Mouse (Mus musculus): Measurements from ENCODE around the gene Mpig6b. TPM values are rescaled to one million over a fixed set of nuclear protein-coding genes. Genes with fewer than 3 reads are reported as not detected.

Gene Mpig6b
- polyA plus RNA-seq, 1 experiment from 2014 or later = 1.0 TPM

Other genes starting within 250 kb of the Mpig6b start
- 22.3 and 22.8 TPM in 2 replicates for gene Stk19, start 229.2 kb downstream of the Mpig6b start, polyA plus RNA-seq (2016; fragmentation: Nextera tagmentation; extraction: Ambion mirVana)
- 48.1 and 62.2 TPM in 2 replicates for gene Dxo, start 229.2 kb downstream of the Mpig6b start, polyA plus RNA-seq (2016; fragmentation: Nextera tagmentation; extraction: Ambion mirVana)
- 39.9 and 43.6 TPM in 2 replicates for gene Skiv2l, start 216.0 kb downstream of the Mpig6b start, polyA plus RNA-seq (2016; fragmentation: Nextera tagmentation; extraction: Ambion mirVana)
- gene Nelfe, start 215.8 kb downstream of the Mpig6b start, polyA plus RNA-seq (2016; fragmentation: Nextera tagmentation; extraction: Ambion mirVana) = 89.6 and 104 TPM in 2 replicates
- 1.3 and 11.4 TPM in 2 replicates for gene Cfb, start 203.7 kb downstream of the Mpig6b start, polyA plus RNA-seq (2016; fragmentation: Nextera tagmentation; extraction: Ambion mirVana)
- gene Zbtb12, start 186.7 kb downstream of the Mpig6b start, polyA plus RNA-seq (2016; fragmentation: Nextera tagmentation; extraction: Ambion mirVana) = 2.2 and 4.1 TPM in 2 replicates
- gene Gm20547, start 184.1 kb downstream of the Mpig6b start, polyA plus RNA-seq (2016; fragmentation: Nextera tagmentation; extraction: Ambion mirVana) = not detected in 2 replicates
- gene C2, start 167.9 kb downstream of the Mpig6b start, polyA plus RNA-seq (2016; fragmentation: Nextera tagmentation; extraction: Ambion mirVana) = 0.67 and 1.6 TPM in 2 replicates
- gene Ehmt2, start 167.7 kb downstream of the Mpig6b start, polyA plus RNA-seq (2016; fragmentation: Nextera tagmentation; extraction: Ambion mirVana) = 46.3 and 66.0 TPM in 2 replicates
- 0.10 and 0.41 TPM in 2 replicates for gene Slc44a4, start 151.7 kb downstream of the Mpig6b start, polyA plus RNA-seq (2016; fragmentation: Nextera tagmentation; extraction: Ambion mirVana)
- gene Neu1, start 134.9 kb downstream of the Mpig6b start, polyA plus RNA-seq (2016; fragmentation: Nextera tagmentation; extraction: Ambion mirVana) = 21.3 and 25.5 TPM in 2 replicates
- 0.20 TPM in 1 of 2 replicates, not detected in the other for gene Hspa1b, start 106.9 kb downstream of the Mpig6b start, polyA plus RNA-seq (2016; fragmentation: Nextera tagmentation; extraction: Ambion mirVana)
- gene Gm20481, start 96.3 kb downstream of the Mpig6b start, polyA plus RNA-seq (2016; fragmentation: Nextera tagmentation; extraction: Ambion mirVana) = 0.52 TPM in 1 of 2 replicates, not detected in the other
- 1.8 and 2.4 TPM in 2 replicates for gene Hspa1a, start 94.0 kb downstream of the Mpig6b start, polyA plus RNA-seq (2016; fragmentation: Nextera tagmentation; extraction: Ambion mirVana)
- 1.6 and 1.7 TPM in 2 replicates for gene Hspa1l, start 93.5 kb downstream of the Mpig6b start, polyA plus RNA-seq (2016; fragmentation: Nextera tagmentation; extraction: Ambion mirVana)
- gene Lsm2, start 84.3 kb downstream of the Mpig6b start, polyA plus RNA-seq (2016; fragmentation: Nextera tagmentation; extraction: Ambion mirVana) = 197 and 247 TPM in 2 replicates
- gene Vars, start 65.2 kb downstream of the Mpig6b start, polyA plus RNA-seq (2016; fragmentation: Nextera tagmentation; extraction: Ambion mirVana) = 112 and 166 TPM in 2 replicates
- 0.26 and 0.34 TPM in 2 replicates for gene Vwa7, start 49.6 kb downstream of the Mpig6b start, polyA plus RNA-seq (2016; fragmentation: Nextera tagmentation; extraction: Ambion mirVana)
- gene Sapcd1, start 38.2 kb downstream of the Mpig6b start, polyA plus RNA-seq (2016; fragmentation: Nextera tagmentation; extraction: Ambion mirVana) = 3.3 and 4.0 TPM in 2 replicates
- 3.9 and 5.4 TPM in 2 replicates for gene Msh5, start 19.4 kb downstream of the Mpig6b start, polyA plus RNA-seq (2016; fragmentation: Nextera tagmentation; extraction: Ambion mirVana)
- 374 and 380 TPM in 2 replicates for gene Clic1, start 16.2 kb downstream of the Mpig6b start, polyA plus RNA-seq (2016; fragmentation: Nextera tagmentation; extraction: Ambion mirVana)
- 192 and 290 TPM in 2 replicates for gene Ddah2, start 7.1 kb downstream of the Mpig6b start, polyA plus RNA-seq (2016; fragmentation: Nextera tagmentation; extraction: Ambion mirVana)
- gene Ly6g6c, start 796 bp downstream of the Mpig6b start, polyA plus RNA-seq (2016; fragmentation: Nextera tagmentation; extraction: Ambion mirVana) = not detected in 2 replicates
- gene Ly6g6e, start 10.7 kb upstream of the Mpig6b start, polyA plus RNA-seq (2016; fragmentation: Nextera tagmentation; extraction: Ambion mirVana) = 0.18 and 0.39 TPM in 2 replicates
- gene Ly6g6d, start 11.9 kb upstream of the Mpig6b start, polyA plus RNA-seq (2016; fragmentation: Nextera tagmentation; extraction: Ambion mirVana) = 2.5 and 2.6 TPM in 2 replicates
- 0.91 and 1.0 TPM in 2 replicates for gene Ly6g6f, start 19.4 kb upstream of the Mpig6b start, polyA plus RNA-seq (2016; fragmentation: Nextera tagmentation; extraction: Ambion mirVana)
- 66.7 and 69.8 TPM in 2 replicates for gene Abhd16a, start 23.1 kb upstream of the Mpig6b start, polyA plus RNA-seq (2016; fragmentation: Nextera tagmentation; extraction: Ambion mirVana)
- not detected in 2 replicates for gene Ly6g5c, start 42.1 kb upstream of the Mpig6b start, polyA plus RNA-seq (2016; fragmentation: Nextera tagmentation; extraction: Ambion mirVana)
- 0.73 and 0.99 TPM in 2 replicates for gene Ly6g5b, start 49.2 kb upstream of the Mpig6b start, polyA plus RNA-seq (2016; fragmentation: Nextera tagmentation; extraction: Ambion mirVana)
- 17.1 and 24.5 TPM in 2 replicates for gene Gpank1, start 55.3 kb upstream of the Mpig6b start, polyA plus RNA-seq (2016; fragmentation: Nextera tagmentation; extraction: Ambion mirVana)
- gene Csnk2b, start 55.9 kb upstream of the Mpig6b start, polyA plus RNA-seq (2016; fragmentation: Nextera tagmentation; extraction: Ambion mirVana) = 220 and 246 TPM in 2 replicates
- gene D17H6S53E, start 60.2 kb upstream of the Mpig6b start, polyA plus RNA-seq (2016; fragmentation: Nextera tagmentation; extraction: Ambion mirVana) = 7.4 and 11.5 TPM in 2 replicates
- 3.0 and 72.5 TPM in 2 replicates for gene Apom, start 65.9 kb upstream of the Mpig6b start, polyA plus RNA-seq (2016; fragmentation: Nextera tagmentation; extraction: Ambion mirVana)
- 51.4 and 65.5 TPM in 2 replicates for gene Bag6, start 69.0 kb upstream of the Mpig6b start, polyA plus RNA-seq (2016; fragmentation: Nextera tagmentation; extraction: Ambion mirVana)
- gene Prrc2a, start 98.7 kb upstream of the Mpig6b start, polyA plus RNA-seq (2016; fragmentation: Nextera tagmentation; extraction: Ambion mirVana) = 137 and 161 TPM in 2 replicates
- 0.85 and 2.1 TPM in 2 replicates for gene Aif1, start 109.9 kb upstream of the Mpig6b start, polyA plus RNA-seq (2016; fragmentation: Nextera tagmentation; extraction: Ambion mirVana)
- gene Lst1, start 122.3 kb upstream of the Mpig6b start, polyA plus RNA-seq (2016; fragmentation: Nextera tagmentation; extraction: Ambion mirVana) = 1.5 and 2.2 TPM in 2 replicates
- 0.15 TPM in 1 of 2 replicates, not detected in the other for gene Ltb, start 128.3 kb upstream of the Mpig6b start, polyA plus RNA-seq (2016; fragmentation: Nextera tagmentation; extraction: Ambion mirVana)
- 0.15 TPM in 1 of 2 replicates, not detected in the other for gene Tnf, start 135.8 kb upstream of the Mpig6b start, polyA plus RNA-seq (2016; fragmentation: Nextera tagmentation; extraction: Ambion mirVana)
- not detected in 2 replicates for gene Lta, start 139.2 kb upstream of the Mpig6b start, polyA plus RNA-seq (2016; fragmentation: Nextera tagmentation; extraction: Ambion mirVana)
- gene Gm16181, start 154.7 kb upstream of the Mpig6b start, polyA plus RNA-seq (2016; fragmentation: Nextera tagmentation; extraction: Ambion mirVana) = 0.30 TPM in 1 of 2 replicates, not detected in the other
- gene Atp6v1g2, start 167.5 kb upstream of the Mpig6b start, polyA plus RNA-seq (2016; fragmentation: Nextera tagmentation; extraction: Ambion mirVana) = 6.5 and 10.1 TPM in 2 replicates
- 8.4 and 10.4 TPM in 2 replicates for gene Nfkbil1, start 169.6 kb upstream of the Mpig6b start, polyA plus RNA-seq (2016; fragmentation: Nextera tagmentation; extraction: Ambion mirVana)
- 367 and 489 TPM in 2 replicates for gene Ddx39b, start 175.6 kb upstream of the Mpig6b start, polyA plus RNA-seq (2016; fragmentation: Nextera tagmentation; extraction: Ambion mirVana)
- gene H2-D1, start 196.5 kb upstream of the Mpig6b start, polyA plus RNA-seq (2016; fragmentation: Nextera tagmentation; extraction: Ambion mirVana) = 22.5 and 25.0 TPM in 2 replicates